Mouse (Mus musculus): ENCODE data around the gene Aldh3a2. TPM values are rescaled to one million over a fixed set of nuclear protein-coding genes. Genes with fewer than 3 reads are reported as not detected.
"Not testable (repeated sequence)": the region's sequence is repeated elsewhere in the genome, so short reads cannot be mapped to it uniquely, and the experiment has no call there.

The Aldh3a2 gene
- total RNA-seq (2021) (10 to 100 TPM; 54.0 to 54.3 TPM), polyA plus RNA-seq (2012; rRNA removed) (34.7 and 36.6 TPM in 2 replicates)
- long read RNA-seq, transcript Aldh3a2-202 (10 exons, 3,091 nt): major isoform, 19 of 26 reads
- long read RNA-seq, partial matches to known transcripts: 1 of 26 reads
- long read RNA-seq, other reads (novel, unspliced or antisense): 6 of 26 reads

- DNase-seq: peak; percentile 97
Measured at GRCm38 (mm10) chr11:61266551-61267533, at the start of gene Aldh3a2. Aldh3a2 (minus strand) TSS chr11:61267464.

- DNase-seq: peak; percentile 34
Measured at GRCm38 (mm10) chr11:61316864-61317263, 49.6 kb upstream of the Aldh3a2 start.

- DNase-seq: no peak
Measured at GRCm38 (mm10) chr11:61310321-61310720, 43.1 kb upstream of the Aldh3a2 start.

GRCm38 (mm10) chr11:61309831-61310230, 42.6 kb upstream of the Aldh3a2 start:
- no peak for DNase-seq

GRCm38 (mm10) chr11:61307795-61308194, 40.5 kb upstream of the Aldh3a2 start:
- no peak for DNase-seq

GRCm38 (mm10) chr11:61305377-61305776, 38.1 kb upstream of the Aldh3a2 start:
- DNase-seq: peak; percentile 28

- not testable (repeated sequence) for DNase-seq
Measured at GRCm38 (mm10) chr11:61304535-61304934, 37.3 kb upstream of the Aldh3a2 start.

GRCm38 (mm10) chr11:61300716-61301392, 33.6 kb upstream of the Aldh3a2 start:
- peak; percentile 40 for DNase-seq

GRCm38 (mm10) chr11:61300205-61300604, 32.9 kb upstream of the Aldh3a2 start:
- DNase-seq: no peak

GRCm38 (mm10) chr11:61297901-61298300, 30.6 kb upstream of the Aldh3a2 start:
- DNase-seq: no peak

- DNase-seq: no peak
Measured at GRCm38 (mm10) chr11:61297326-61297725, 30.1 kb upstream of the Aldh3a2 start.

GRCm38 (mm10) chr11:61296556-61296955, 29.3 kb upstream of the Aldh3a2 start:
- no peak for DNase-seq

GRCm38 (mm10) chr11:61295556-61295955, 28.3 kb upstream of the Aldh3a2 start:
- DNase-seq: no peak

GRCm38 (mm10) chr11:61294431-61294830, 27.2 kb upstream of the Aldh3a2 start:
- no peak for DNase-seq

GRCm38 (mm10) chr11:61293251-61293650, 26.0 kb upstream of the Aldh3a2 start:
- DNase-seq: no peak

- DNase-seq: peak; percentile 17
Measured at GRCm38 (mm10) chr11:61284323-61284722, 17.1 kb upstream of the Aldh3a2 start.

- no peak for DNase-seq
Measured at GRCm38 (mm10) chr11:61283414-61284049, 16.3 kb upstream of the Aldh3a2 start.

GRCm38 (mm10) chr11:61278445-61279077, 11.3 kb upstream of the Aldh3a2 start:
- no peak for DNase-seq

- no peak for DNase-seq
Measured at GRCm38 (mm10) chr11:61277937-61278336, 10.7 kb upstream of the Aldh3a2 start.

- DNase-seq: no peak
Measured at GRCm38 (mm10) chr11:61276482-61276881, 9.2 kb upstream of the Aldh3a2 start.

- DNase-seq: no peak
Measured at GRCm38 (mm10) chr11:61275106-61275505, 7.8 kb upstream of the Aldh3a2 start.

GRCm38 (mm10) chr11:61274421-61274820, 7.2 kb upstream of the Aldh3a2 start:
- DNase-seq: no peak
